Mouse (Mus musculus): ENCODE data around the gene Eif2b3.

- no peak for TF ChIP-seq EP300 (IDR thresholded peaks at IDR 0.05; ENCODE audit: low read depth)
- no peak for TF ChIP-seq CTCF (IDR thresholded peaks at IDR 0.05; ENCODE audit: low read depth)
These were observed 107.6 kb downstream of the Eif2b3 start, which contains the start of gene Tctex1d4 for GRCm38 (mm10) chr4:117126675-117127290.

Measured in heart, postnatal 0 days (tissue).